Mouse (Mus musculus) brain, embryonic 14.5 days (tissue): Measurements from ENCODE around the gene Gm49358. TPM values are rescaled to one million over a fixed set of nuclear protein-coding genes. Genes with fewer than 3 reads are reported as not detected.

Source experiments
- DNase-seq: peaks from one replicate; pipeline ENCODE4 v3.0.0-alpha.2; 2011; ENCODE audit warnings: low read depth
- CTCF ChIP-seq: fragments of 200-500 bp; IDR thresholded peaks from 2 replicates; pipeline ENCODE4 v1.5.1; 2012; ENCODE audit warnings: inconsistent platforms, mild to moderate bottlenecking, moderate library complexity, borderline replicate concordance; ENCODE audit not compliant: insufficient read depth, insufficient read length; ENCODE audit errors: extremely low read depth
- POLR2A ChIP-seq: fragments of 200-500 bp; IDR thresholded peaks from 2 replicates; pipeline ENCODE4 v1.6.1; 2012; ENCODE audit warnings: mild to moderate bottlenecking, inconsistent platforms, borderline replicate concordance; ENCODE audit not compliant: poor library complexity, insufficient read depth, insufficient read length, severe bottlenecking; ENCODE audit errors: extremely low read depth
- polyA plus RNA-seq: library from polyadenylated mRNA; depleted of rRNA; stranded (reverse); fragments of >200 nt; gene quantifications from 2 replicates; pipeline ENCODE4 v1.2.3, GENCODE M21; 2012; rRNA removed

Gm49358 gene
- polyA plus RNA-seq, 1 experiment = not detected

- no peak for TF ChIP-seq CTCF
- TF ChIP-seq POLR2A = no peak
- DNase-seq = peak; percentile 51
Observed at GRCm38 (mm10) chr10:86852160-86852559, 88.4 kb downstream of the Gm49358 start.

GRCm38 (mm10) chr10:86853433-86853832 lies 89.7 kb downstream of the Gm49358 start:
- TF ChIP-seq CTCF (no peak), POLR2A (no peak)
- DNase-seq = no peak

GRCm38 (mm10) chr10:86860396-86860795 lies 96.6 kb downstream of the Gm49358 start:
- TF ChIP-seq POLR2A (no peak), CTCF (no peak)
- DNase-seq = no peak

- TF ChIP-seq POLR2A = no peak
- TF ChIP-seq CTCF = no peak
- DNase-seq = no peak
Observed at GRCm38 (mm10) chr10:86862496-86862895, 98.7 kb downstream of the Gm49358 start.

- TF ChIP-seq POLR2A (no peak), CTCF (peak; percentile 41; the same call in 1 of the 2 replicates)
- no peak for DNase-seq
Observed at GRCm38 (mm10) chr10:86863429-86863828, 99.7 kb downstream of the Gm49358 start.

- DNase-seq = no peak
- no peak for TF ChIP-seq CTCF
- no peak for TF ChIP-seq POLR2A
Observed at GRCm38 (mm10) chr10:86872121-86872520, 108.3 kb downstream of the Gm49358 start.

- DNase-seq = no peak
- TF ChIP-seq POLR2A (no peak), CTCF (no peak)
Observed at GRCm38 (mm10) chr10:86872591-86872990, 108.8 kb downstream of the Gm49358 start.

- TF ChIP-seq POLR2A (no peak), CTCF (no peak)
- no peak for DNase-seq
Observed at GRCm38 (mm10) chr10:86878721-86879120, 114.9 kb downstream of the Gm49358 start.

GRCm38 (mm10) chr10:86880071-86880806 lies 116.5 kb downstream of the Gm49358 start:
- DNase-seq = peak; percentile 30
- no peak for TF ChIP-seq POLR2A
- TF ChIP-seq CTCF = no peak

GRCm38 (mm10) chr10:86881448-86881847 lies 117.7 kb downstream of the Gm49358 start:
- TF ChIP-seq CTCF = no peak
- TF ChIP-seq POLR2A = no peak
- no peak for DNase-seq

Other genes with a start within 250 kb of the Gm49358 start
- 138 and 180 TPM in 2 replicates for gene Hsp90b1, start 58.5 kb upstream of the Gm49358 start, polyA plus RNA-seq
- 2.7 and 2.9 TPM in 2 replicates for gene Ttc41, start 58.2 kb upstream of the Gm49358 start, polyA plus RNA-seq
- 37.5 and 47.7 TPM in 2 replicates for gene Nt5dc3, start 15.0 kb downstream of the Gm49358 start, polyA plus RNA-seq
- 0.14 and 0.16 TPM in 2 replicates for gene Stab2, start 244.1 kb downstream of the Gm49358 start, polyA plus RNA-seq